Mouse (Mus musculus): ENCODE measurements around the gene Slc44a5. TPM values are rescaled to one million over a fixed set of nuclear protein-coding genes. Genes with fewer than 3 reads are reported as not detected.
"Not testable (repeated sequence)": the region's sequence is repeated elsewhere in the genome, so short reads cannot be mapped to it uniquely, and the experiment has no call there.

Slc44a5 gene
- total RNA-seq, 2 experiments from 2014 or later = 0.13 to 0.27 TPM

- DNase-seq = no peak
Measured at GRCm38 (mm10) chr3:154222141-154222591, 248.9 kb downstream of the Slc44a5 start.

- no peak for DNase-seq
Measured at GRCm38 (mm10) chr3:154222688-154223087, 249.5 kb downstream of the Slc44a5 start.

GRCm38 (mm10) chr3:154226100-154226752, 253.0 kb downstream of the Slc44a5 start:
- DNase-seq = peak; percentile 16

- DNase-seq = no peak
Measured at GRCm38 (mm10) chr3:154244932-154245331, 271.7 kb downstream of the Slc44a5 start.

GRCm38 (mm10) chr3:154251486-154251885, 278.2 kb downstream of the Slc44a5 start:
- no peak for DNase-seq

- no peak for DNase-seq
Measured at GRCm38 (mm10) chr3:154252219-154252618, 279.0 kb downstream of the Slc44a5 start.

GRCm38 (mm10) chr3:154254187-154254586, 281.0 kb downstream of the Slc44a5 start:
- DNase-seq = not testable (repeated sequence)

GRCm38 (mm10) chr3:154257312-154257711, 284.1 kb downstream of the Slc44a5 start:
- no peak for DNase-seq

- DNase-seq = no peak
Measured at GRCm38 (mm10) chr3:154268313-154268712, 295.1 kb downstream of the Slc44a5 start.

- peak; percentile 38 for DNase-seq
Measured at GRCm38 (mm10) chr3:154269757-154270366, 296.6 kb downstream of the Slc44a5 start.

- DNase-seq = no peak
Measured at GRCm38 (mm10) chr3:154274681-154275080, 301.4 kb downstream of the Slc44a5 start.

GRCm38 (mm10) chr3:154284260-154284659, 311.0 kb downstream of the Slc44a5 start:
- DNase-seq = no peak

GRCm38 (mm10) chr3:154285351-154285750, 312.1 kb downstream of the Slc44a5 start:
- no peak for DNase-seq

- DNase-seq = no peak
Measured at GRCm38 (mm10) chr3:154287217-154287616, 314.0 kb downstream of the Slc44a5 start.

GRCm38 (mm10) chr3:154288429-154289069, 315.3 kb downstream of the Slc44a5 start:
- no peak for DNase-seq

GRCm38 (mm10) chr3:154290351-154290750, 317.1 kb downstream of the Slc44a5 start:
- no peak for DNase-seq

GRCm38 (mm10) chr3:154292126-154292525, 318.9 kb downstream of the Slc44a5 start:
- no peak for DNase-seq

- DNase-seq = no peak
Measured at GRCm38 (mm10) chr3:154293839-154294490, 320.7 kb downstream of the Slc44a5 start.

GRCm38 (mm10) chr3:154294924-154295834, 321.9 kb downstream of the Slc44a5 start:
- DNase-seq = no peak

GRCm38 (mm10) chr3:154297499-154297898, 324.3 kb downstream of the Slc44a5 start:
- no peak for DNase-seq

GRCm38 (mm10) chr3:154298490-154298889, 325.3 kb downstream of the Slc44a5 start:
- no peak for DNase-seq

- no peak for DNase-seq
Measured at GRCm38 (mm10) chr3:154300006-154300405, 326.8 kb downstream of the Slc44a5 start.
